Mouse (Mus musculus): ENCODE measurements around the gene Pm20d1. TPM values are rescaled to one million over a fixed set of nuclear protein-coding genes. Genes with fewer than 3 reads are reported as not detected.

Pm20d1 gene
- polyA plus RNA-seq, 1 experiment from 2014 or later, result 2.1 TPM

Other genes with a start within 250 kb of the Pm20d1 start
- gene Avpr1b, start 198.1 kb upstream of the Pm20d1 start, polyA plus RNA-seq (2014; fragmentation: Nextera tagmentation; extraction: Ambion mirVana), result not detected in 2 replicates
- gene Ctse, start 159.1 kb upstream of the Pm20d1 start, polyA plus RNA-seq (2014; fragmentation: Nextera tagmentation; extraction: Ambion mirVana), result 5.9 and 9.9 TPM in 2 replicates
- gene Rab7b, start 108.7 kb upstream of the Pm20d1 start, polyA plus RNA-seq (2014; fragmentation: Nextera tagmentation; extraction: Ambion mirVana), result 1.4 and 2.1 TPM in 2 replicates
- 0.33 and 0.62 TPM in 2 replicates for gene Slc26a9, start 53.4 kb upstream of the Pm20d1 start, polyA plus RNA-seq (2014; fragmentation: Nextera tagmentation; extraction: Ambion mirVana)
- gene Slc41a1, start 30.1 kb downstream of the Pm20d1 start, polyA plus RNA-seq (2014; fragmentation: Nextera tagmentation; extraction: Ambion mirVana), result 10.7 and 11.2 TPM in 2 replicates
- 15.4 and 17.2 TPM in 2 replicates for gene Rab29, start 69.8 kb downstream of the Pm20d1 start, polyA plus RNA-seq (2014; fragmentation: Nextera tagmentation; extraction: Ambion mirVana)
- gene Nucks1, start 113.2 kb downstream of the Pm20d1 start, polyA plus RNA-seq (2014; fragmentation: Nextera tagmentation; extraction: Ambion mirVana), result 67.3 and 95.9 TPM in 2 replicates
- 5.1 and 7.3 TPM in 2 replicates for gene Slc45a3, start 165.6 kb downstream of the Pm20d1 start, polyA plus RNA-seq (2014; fragmentation: Nextera tagmentation; extraction: Ambion mirVana)
- 35.4 and 37.3 TPM in 2 replicates for gene Elk4, start 210.2 kb downstream of the Pm20d1 start, polyA plus RNA-seq (2014; fragmentation: Nextera tagmentation; extraction: Ambion mirVana)

All from kidney, embryonic 14.5 days (tissue).